Mouse (Mus musculus): ENCODE results near the gene Mthfd1. TPM values are rescaled to one million over a fixed set of nuclear protein-coding genes. Genes with fewer than 3 reads are reported as not detected.
A peak's percentile ranks its signal among the peaks of the same experiment; 100 is the strongest.

Gene Mthfd1
- polyA plus RNA-seq, 1 experiment = 20.9 TPM

- TF ChIP-seq POLR2A (IDR thresholded peaks at IDR 0.05; ENCODE audit: control insufficient read depth, extremely low read depth, insufficient read depth, low read length, poor library complexity) (no peak), CTCF (IDR thresholded peaks at IDR 0.05; ENCODE audit: borderline replicate concordance, control insufficient read depth, extremely low read depth, insufficient read depth, low read length, poor library complexity) (no peak)
- WGBS = 65% methylated on average over 6 of the region's 6 CpGs
- no peaks in the 10 kb centered on the region for H3K27me3 ChIP-seq (ENCODE audit: control insufficient read depth, insufficient read depth, low read length)
- H3K4me3 ChIP-seq (ENCODE audit: control insufficient read depth, insufficient read depth, low read length) = no peak overlapping the region
- no peak overlapping the region for H3K27ac ChIP-seq (ENCODE audit: control insufficient read depth, insufficient read depth, low read length)
- no peaks in the 10 kb centered on the region for H3K36me3 ChIP-seq (ENCODE audit: control insufficient read depth, insufficient read depth, low read length)
- DNase-seq = no peak
- no peaks in the 10 kb centered on the region for H3K4me1 ChIP-seq (replicated peaks; ENCODE audit: control insufficient read depth, insufficient read depth, low read length)
Measured at GRCm38 (mm10) chr12:76265001-76265400, 9.9 kb downstream of the Mthfd1 start.

- TF ChIP-seq POLR2A (IDR thresholded peaks at IDR 0.05; ENCODE audit: control insufficient read depth, extremely low read depth, insufficient read depth, low read length, poor library complexity) (no peak), CTCF (IDR thresholded peaks at IDR 0.05; ENCODE audit: borderline replicate concordance, control insufficient read depth, extremely low read depth, insufficient read depth, low read length, poor library complexity) (no peak)
- DNase-seq = peak; percentile 16
- no peak overlapping the region for H3K27ac ChIP-seq (ENCODE audit: control insufficient read depth, insufficient read depth, low read length)
Measured at GRCm38 (mm10) chr12:76266875-76267274, 11.8 kb downstream of the Mthfd1 start.

DNA sequence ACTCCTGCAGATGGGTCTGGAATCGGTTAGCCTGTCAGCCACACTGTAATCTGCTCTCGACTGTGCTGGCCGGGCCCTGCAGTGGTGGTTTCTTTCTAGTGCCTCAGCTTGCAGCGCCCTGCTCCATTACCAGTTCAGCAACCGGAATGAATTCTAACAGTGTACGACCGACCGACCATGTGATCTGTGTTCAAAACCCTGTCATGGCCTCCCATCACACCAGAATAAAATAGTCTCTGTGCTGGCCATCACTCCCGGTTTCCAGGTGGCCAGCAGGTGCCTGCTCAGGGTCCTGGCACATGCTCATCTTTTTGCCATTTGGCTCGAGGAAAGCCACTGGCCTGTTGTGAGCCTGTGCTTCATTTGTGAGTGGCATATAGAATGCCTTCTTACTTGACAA is 13.6 kb downstream of the Mthfd1 start:
- H3K4me1 ChIP-seq (replicated peaks; ENCODE audit: control insufficient read depth, insufficient read depth, low read length) = no peaks in the 10 kb centered on the region
- 93% methylated on average over 10 of the region's 10 CpGs for WGBS
- H3K27ac ChIP-seq (ENCODE audit: control insufficient read depth, insufficient read depth, low read length) = no peak overlapping the region
- DNase-seq = no peak
- H3K27me3 ChIP-seq (ENCODE audit: control insufficient read depth, insufficient read depth, low read length) = no peaks in the 10 kb centered on the region
- no peak for TF ChIP-seq POLR2A (IDR thresholded peaks at IDR 0.05; ENCODE audit: control insufficient read depth, extremely low read depth, insufficient read depth, low read length, poor library complexity)
- no peak for TF ChIP-seq CTCF (IDR thresholded peaks at IDR 0.05; ENCODE audit: borderline replicate concordance, control insufficient read depth, extremely low read depth, insufficient read depth, low read length, poor library complexity)
- no peak overlapping the region for H3K4me3 ChIP-seq (ENCODE audit: control insufficient read depth, insufficient read depth, low read length)
- H3K36me3 ChIP-seq (ENCODE audit: control insufficient read depth, insufficient read depth, low read length) = no peaks in the 10 kb centered on the region

More at GRCm38 (mm10) chr12:76266875-76267274, 11.8 kb downstream of the Mthfd1 start:
- H3K36me3 ChIP-seq (ENCODE audit: control insufficient read depth, insufficient read depth, low read length) = no peaks in the 10 kb centered on the region
- WGBS = 72% methylated on average over 9 of the region's 9 CpGs
- H3K4me3 ChIP-seq (ENCODE audit: control insufficient read depth, insufficient read depth, low read length) = no peak overlapping the region
- no peaks in the 10 kb centered on the region for H3K27me3 ChIP-seq (ENCODE audit: control insufficient read depth, insufficient read depth, low read length)
- no peaks in the 10 kb centered on the region for H3K4me1 ChIP-seq (replicated peaks; ENCODE audit: control insufficient read depth, insufficient read depth, low read length)

DNA sequence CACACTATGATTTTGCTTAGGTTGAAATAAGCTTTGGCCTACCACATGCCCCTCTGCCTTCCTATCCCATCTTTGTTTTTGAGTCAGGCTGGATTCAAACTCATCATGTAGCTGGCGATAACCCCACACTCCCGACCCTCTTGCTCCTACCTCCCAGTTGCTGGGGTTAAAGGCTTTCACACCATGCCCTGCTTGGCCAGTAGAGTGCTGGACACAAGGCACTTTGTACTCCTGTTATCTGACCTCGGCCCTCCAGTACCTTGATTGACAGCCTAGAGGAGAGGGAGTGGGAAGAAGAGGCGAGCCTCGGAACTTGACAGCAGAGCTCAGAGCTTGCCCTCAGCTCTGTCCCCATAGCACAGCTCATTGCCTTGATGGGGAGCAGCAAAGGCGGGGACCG is 14.1 kb downstream of the Mthfd1 start:
- Histone ChIP-seq H3K27ac (ENCODE audit: control insufficient read depth, insufficient read depth, low read length) (no peak overlapping the region), H3K27me3 (ENCODE audit: control insufficient read depth, insufficient read depth, low read length) (no peaks in the 10 kb centered on the region), H3K4me1 (replicated peaks; ENCODE audit: control insufficient read depth, insufficient read depth, low read length) (no peaks in the 10 kb centered on the region), H3K4me3 (ENCODE audit: control insufficient read depth, insufficient read depth, low read length) (no peak overlapping the region), H3K36me3 (ENCODE audit: control insufficient read depth, insufficient read depth, low read length) (no peaks in the 10 kb centered on the region)
- no peak for TF ChIP-seq POLR2A (IDR thresholded peaks at IDR 0.05; ENCODE audit: control insufficient read depth, extremely low read depth, insufficient read depth, low read length, poor library complexity)
- no peak for TF ChIP-seq CTCF (IDR thresholded peaks at IDR 0.05; ENCODE audit: borderline replicate concordance, control insufficient read depth, extremely low read depth, insufficient read depth, low read length, poor library complexity)
- no peak for DNase-seq
- 98% methylated on average over 7 of the region's 7 CpGs for WGBS

GRCm38 (mm10) chr12:76271516-76271915 is 16.4 kb downstream of the Mthfd1 start:
- 96% methylated on average over 6 of the region's 6 CpGs for WGBS
- Histone ChIP-seq H3K4me1 (replicated peaks; ENCODE audit: control insufficient read depth, insufficient read depth, low read length) (no peaks in the 10 kb centered on the region), H3K27ac (ENCODE audit: control insufficient read depth, insufficient read depth, low read length) (no peak overlapping the region), H3K4me3 (ENCODE audit: control insufficient read depth, insufficient read depth, low read length) (no peak overlapping the region), H3K27me3 (ENCODE audit: control insufficient read depth, insufficient read depth, low read length) (no peaks in the 10 kb centered on the region), H3K36me3 (ENCODE audit: control insufficient read depth, insufficient read depth, low read length) (no peaks in the 10 kb centered on the region)
- no peak for DNase-seq
- no peak for TF ChIP-seq POLR2A (IDR thresholded peaks at IDR 0.05; ENCODE audit: control insufficient read depth, extremely low read depth, insufficient read depth, low read length, poor library complexity)
- no peak for TF ChIP-seq CTCF (IDR thresholded peaks at IDR 0.05; ENCODE audit: borderline replicate concordance, control insufficient read depth, extremely low read depth, insufficient read depth, low read length, poor library complexity)

- no peak overlapping the region for H3K4me3 ChIP-seq (ENCODE audit: control insufficient read depth, insufficient read depth, low read length)
Measured at GRCm38 (mm10) chr12:76272610-76273524, 17.8 kb downstream of the Mthfd1 start.

More at GRCm38 (mm10) chr12:76272610-76273524, 17.8 kb downstream of the Mthfd1 start:
- 92% methylated on average over 10 of the region's 10 CpGs for WGBS
- H3K4me1 ChIP-seq (replicated peaks; ENCODE audit: control insufficient read depth, insufficient read depth, low read length) = no peaks in the 10 kb centered on the region
- TF ChIP-seq POLR2A (IDR thresholded peaks at IDR 0.05; ENCODE audit: control insufficient read depth, extremely low read depth, insufficient read depth, low read length, poor library complexity) (no peak), CTCF (IDR thresholded peaks at IDR 0.05; ENCODE audit: borderline replicate concordance, control insufficient read depth, extremely low read depth, insufficient read depth, low read length, poor library complexity) (no peak)
- no peaks in the 10 kb centered on the region for H3K36me3 ChIP-seq (ENCODE audit: control insufficient read depth, insufficient read depth, low read length)
- no peak for DNase-seq
- H3K27ac ChIP-seq (ENCODE audit: control insufficient read depth, insufficient read depth, low read length) = no peak overlapping the region
- H3K27me3 ChIP-seq (ENCODE audit: control insufficient read depth, insufficient read depth, low read length) = no peaks in the 10 kb centered on the region
